Mouse (Mus musculus): ENCODE data around the gene BC005537. TPM values are rescaled to one million over a fixed set of nuclear protein-coding genes. Genes with fewer than 3 reads are reported as not detected.
"Not testable (repeated sequence)": the region's sequence is repeated elsewhere in the genome, so short reads cannot be mapped to it uniquely, and the experiment has no call there.

BC005537 gene
- polyA plus RNA-seq, 1 experiment from 2014 or later = 20.8 TPM

DNA sequence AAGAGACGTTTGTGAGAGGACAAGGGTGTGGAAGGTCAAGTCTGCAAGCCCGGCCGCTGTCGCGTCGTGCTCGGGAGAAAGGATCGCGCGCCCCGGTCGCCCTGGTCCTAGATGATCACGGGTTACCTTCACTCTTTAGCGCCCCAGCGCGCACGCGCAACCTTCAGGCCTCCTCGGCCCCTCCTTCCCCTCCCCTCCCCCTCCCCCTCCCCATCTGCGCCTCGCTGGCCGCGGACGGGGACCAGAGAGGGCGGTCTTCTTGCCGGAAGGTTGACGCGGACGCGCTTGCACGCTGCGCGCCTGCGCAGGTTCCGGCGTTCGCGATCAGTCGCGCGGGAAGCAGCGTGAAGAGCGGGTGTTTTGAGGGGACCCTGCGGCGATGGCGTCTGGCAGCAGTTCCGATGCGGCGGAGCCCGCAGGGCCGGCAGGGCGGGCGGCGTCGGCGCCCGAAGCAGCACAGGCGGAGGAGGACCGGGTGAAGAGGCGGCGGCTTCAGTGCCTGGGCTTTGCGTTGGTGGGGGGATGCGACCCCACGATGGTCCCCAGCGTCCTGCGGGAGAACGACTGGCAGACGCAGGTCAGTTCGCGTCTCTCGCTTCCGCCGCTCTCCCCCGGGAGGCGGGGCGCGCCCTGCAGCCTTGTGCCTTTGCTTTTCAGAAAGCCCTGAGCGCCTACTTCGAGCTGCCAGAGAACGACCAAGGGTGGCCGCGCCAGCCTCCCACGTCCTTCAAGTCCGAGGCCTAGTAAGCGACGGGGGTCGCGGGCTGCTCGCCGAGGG is 30.1 kb downstream of the BC005537 start, which contains the start of the genes Acot13 and Tdp2:
Gene Acot13, minus strand, starts transcription at position 188 of the 778 bp plus-strand sequence.
Gene Tdp2, plus strand, starts transcription at position 327 of the 778 bp plus-strand sequence.
- peak; percentile 97 for ATAC-seq (ENCODE audit: low FRiP score)
- WGBS = under 1% methylated on average over 81 of the region's 90 CpGs
- Histone ChIP-seq H3K4me1 (peaks cover 24% of the 10 kb centered on the region), H3K4me2 (replicated peaks) (peak within 1 kb of the TSS; percentile 70), H3K9ac (peak within 1 kb of the TSS; percentile 96), H3K36me3 (no peaks in the 10 kb centered on the region), H3K27me3 (no peaks in the 10 kb centered on the region), H3K9me3 (replicated peaks) (no peaks in the 10 kb centered on the region), H3K27ac (peak within 1 kb of the TSS; percentile 89), H3K4me3 (peak within 1 kb of the TSS; percentile 91)

- Histone ChIP-seq H3K4me3 (peak overlapping the region; percentile 91), H3K27ac (peak overlapping the region; percentile 89), H3K27me3 (no peaks in the 10 kb centered on the region), H3K4me2 (replicated peaks) (peak overlapping the region; percentile 70), H3K4me1 (peaks cover 24% of the 10 kb centered on the region), H3K9me3 (replicated peaks) (no peaks in the 10 kb centered on the region), H3K36me3 (no peaks in the 10 kb centered on the region), H3K9ac (peak overlapping the region; percentile 96)
- WGBS = 6% methylated on average over 21 of the region's 21 CpGs
- peak; percentile 51; the same call in 1 of the 2 replicates for ATAC-seq (ENCODE audit: low FRiP score)
These were observed 30.8 kb downstream of the BC005537 start for GRCm38 (mm10) chr13:24832131-24832810.

DNA sequence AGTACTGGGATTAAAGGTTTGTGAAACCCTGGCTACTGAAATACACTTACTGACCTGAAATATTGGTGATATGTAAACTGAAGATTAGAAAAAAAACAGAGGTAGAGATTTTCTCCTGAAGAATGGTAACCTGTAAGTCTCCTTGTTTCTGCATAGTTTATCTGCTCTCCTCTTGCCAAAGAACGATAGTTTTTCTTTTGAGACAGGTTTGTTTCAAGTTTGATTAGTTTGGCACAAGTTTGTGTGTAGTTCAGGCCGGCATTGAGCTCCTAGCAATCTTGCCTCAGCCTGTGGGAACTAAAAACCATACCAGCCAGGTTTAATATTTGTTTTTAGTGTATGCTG is 31.3 kb downstream of the BC005537 start:
- peak overlapping the region; percentile 96 for H3K9ac ChIP-seq
- ATAC-seq (ENCODE audit: low FRiP score) = no peak
- H3K4me3 ChIP-seq = peak overlapping the region; percentile 91
- H3K4me2 ChIP-seq (replicated peaks) = peak overlapping the region; percentile 70
- H3K36me3 ChIP-seq = no peaks in the 10 kb centered on the region
- no peaks in the 10 kb centered on the region for H3K9me3 ChIP-seq (replicated peaks)
- H3K27me3 ChIP-seq = no peaks in the 10 kb centered on the region
- WGBS = 65% methylated on average over 2 of the region's 2 CpGs
- H3K4me1 ChIP-seq = peaks cover 24% of the 10 kb centered on the region
- no peak overlapping the region for H3K27ac ChIP-seq

GRCm38 (mm10) chr13:24837765-24838164 is 36.3 kb downstream of the BC005537 start:
- not testable (repeated sequence) for H3K27me3 ChIP-seq; H3K9me3 ChIP-seq (replicated peaks); ATAC-seq (ENCODE audit: low FRiP score); H3K9ac ChIP-seq; H3K27ac ChIP-seq; H3K4me2 ChIP-seq (replicated peaks); H3K4me3 ChIP-seq
- Histone ChIP-seq H3K4me1 (peaks cover 16% of the 10 kb centered on the region), H3K36me3 (0 out of 2 replicates have a peak, but pooled peaks cover 11% of the 10 kb centered on the region)
- WGBS = 93% methylated on average over 8 of the region's 8 CpGs

DNA sequence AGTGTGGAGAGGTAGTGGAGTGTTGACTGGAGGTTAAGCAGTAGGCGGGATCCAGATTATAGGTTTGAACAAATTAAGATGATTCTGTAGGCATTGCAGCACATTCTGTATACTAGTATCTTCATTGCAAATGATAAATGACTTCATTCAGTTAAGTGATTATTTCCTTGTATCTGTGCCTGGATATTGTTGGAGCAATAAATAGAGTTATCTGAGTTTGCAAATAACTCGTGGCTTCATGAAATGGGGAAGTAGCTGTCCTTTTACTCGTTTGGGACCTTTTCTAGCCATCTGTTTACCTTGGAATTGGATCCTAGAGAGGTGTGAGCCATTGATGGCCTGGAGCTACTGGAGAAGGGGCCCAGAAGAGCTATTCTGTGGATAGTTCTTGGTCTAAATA is 38.4 kb downstream of the BC005537 start:
- H3K9me3 ChIP-seq (replicated peaks) = no peaks in the 10 kb centered on the region
- ATAC-seq (ENCODE audit: low FRiP score) = no peak
- H3K36me3 ChIP-seq = 0 out of 2 replicates have a peak, but pooled peaks cover 11% of the 10 kb centered on the region
- H3K9ac ChIP-seq = no peak overlapping the region
- H3K4me3 ChIP-seq = no peak overlapping the region
- no peak overlapping the region for H3K4me2 ChIP-seq (replicated peaks)
- H3K27ac ChIP-seq = no peak overlapping the region
- WGBS = 81% methylated on average over 3 of the region's 3 CpGs
- H3K4me1 ChIP-seq = peaks cover 7% of the 10 kb centered on the region; the same call in 1 of the 2 replicates
- no peaks in the 10 kb centered on the region for H3K27me3 ChIP-seq

DNA sequence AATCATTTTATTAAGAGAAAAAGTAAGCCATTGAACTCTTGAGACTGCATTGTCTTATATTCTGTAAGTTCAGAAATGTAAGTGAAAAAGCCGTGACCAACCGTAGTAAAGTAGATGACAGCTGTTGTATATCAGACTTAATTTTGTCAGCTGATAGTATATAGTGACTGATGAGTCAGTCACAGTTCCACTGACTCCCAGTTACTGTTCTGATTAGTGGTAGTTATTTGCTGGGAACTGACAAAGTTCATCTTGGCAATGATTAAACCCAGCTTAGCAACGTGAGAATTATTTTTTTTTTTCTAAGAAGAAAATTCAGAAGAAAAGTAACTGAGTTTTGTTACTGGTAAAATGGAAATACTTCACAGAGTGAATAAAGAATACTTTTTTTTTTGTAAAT is 40.2 kb downstream of the BC005537 start:
- Histone ChIP-seq H3K9me3 (replicated peaks) (no peaks in the 10 kb centered on the region), H3K27ac (no peak overlapping the region), H3K4me2 (replicated peaks) (no peak overlapping the region), H3K4me1 (peaks cover 10% of the 10 kb centered on the region; the same call in 1 of the 2 replicates), H3K36me3 (0 out of 2 replicates have a peak, but pooled peaks cover 11% of the 10 kb centered on the region), H3K9ac (no peak overlapping the region), H3K27me3 (no peaks in the 10 kb centered on the region), H3K4me3 (no peak overlapping the region)
- WGBS = 95% methylated on average over 3 of the region's 3 CpGs
- no peak for ATAC-seq (ENCODE audit: low FRiP score)

- 12% methylated on average over 40 of the region's 40 CpGs for WGBS
- ATAC-seq (ENCODE audit: low FRiP score) = peak; percentile 98
- Histone ChIP-seq H3K9me3 (replicated peaks) (no peaks in the 10 kb centered on the region), H3K27ac (no peak within 1 kb of the TSS), H3K27me3 (no peaks in the 10 kb centered on the region), H3K4me3 (peak within 1 kb of the TSS; percentile 54), H3K4me1 (peaks cover 10% of the 10 kb centered on the region; the same call in 1 of the 2 replicates), H3K36me3 (0 out of 2 replicates have a peak, but pooled peaks cover 4% of the 10 kb centered on the region), H3K9ac (peak within 1 kb of the TSS; percentile 65), H3K4me2 (replicated peaks) (peak within 1 kb of the TSS; percentile 88)
These were observed 43.8 kb downstream of the BC005537 start, which contains the start of gene D130043K22Rik for GRCm38 (mm10) chr13:24844983-24845955. TSS of gene D130043K22Rik (plus strand) at chr13:24845135.

GRCm38 (mm10) chr13:24849318-24849717 is 47.9 kb downstream of the BC005537 start:
- WGBS = 82% methylated on average over 4 of the region's 4 CpGs
- Histone ChIP-seq H3K9me3 (replicated peaks) (no peaks in the 10 kb centered on the region), H3K4me2 (replicated peaks) (no peak overlapping the region), H3K27me3 (no peaks in the 10 kb centered on the region), H3K4me1 (peaks cover 8% of the 10 kb centered on the region; the same call in 1 of the 2 replicates), H3K36me3 (no peaks in the 10 kb centered on the region), H3K9ac (no peak overlapping the region), H3K4me3 (no peak overlapping the region), H3K27ac (no peak overlapping the region)
- ATAC-seq (ENCODE audit: low FRiP score) = no peak

- Histone ChIP-seq H3K4me3 (no peak overlapping the region), H3K36me3 (no peaks in the 10 kb centered on the region), H3K4me2 (replicated peaks) (no peak overlapping the region), H3K9ac (no peak overlapping the region), H3K9me3 (replicated peaks) (no peaks in the 10 kb centered on the region), H3K4me1 (no peaks in the 10 kb centered on the region), H3K27me3 (no peaks in the 10 kb centered on the region), H3K27ac (no peak overlapping the region)
- WGBS = 77% methylated on average over 2 of the region's 2 CpGs
- no peak for ATAC-seq (ENCODE audit: low FRiP score)
These were observed 50.5 kb downstream of the BC005537 start for GRCm38 (mm10) chr13:24851989-24852388.

GRCm38 (mm10) chr13:24852570-24852969 is 51.1 kb downstream of the BC005537 start:
- Histone ChIP-seq H3K27me3 (no peaks in the 10 kb centered on the region), H3K4me1 (no peaks in the 10 kb centered on the region), H3K9ac (no peak overlapping the region), H3K4me3 (no peak overlapping the region), H3K27ac (no peak overlapping the region), H3K4me2 (replicated peaks) (no peak overlapping the region), H3K9me3 (replicated peaks) (no peaks in the 10 kb centered on the region), H3K36me3 (no peaks in the 10 kb centered on the region)
- 89% methylated on average over 3 of the region's 3 CpGs for WGBS
- ATAC-seq (ENCODE audit: low FRiP score) = no peak

GRCm38 (mm10) chr13:24859115-24859514 is 57.7 kb downstream of the BC005537 start:
- ATAC-seq (ENCODE audit: low FRiP score) = no peak
- Histone ChIP-seq H3K4me1 (no peaks in the 10 kb centered on the region), H3K27ac (no peak overlapping the region), H3K27me3 (no peaks in the 10 kb centered on the region), H3K36me3 (no peaks in the 10 kb centered on the region), H3K4me2 (replicated peaks) (no peak overlapping the region), H3K9me3 (replicated peaks) (no peaks in the 10 kb centered on the region), H3K4me3 (no peak overlapping the region), H3K9ac (no peak overlapping the region)
